Mouse (Mus musculus) forebrain, embryonic 14.5 days (tissue): Measurements from ENCODE around the gene Mettl24. TPM values are rescaled to one million over a fixed set of nuclear protein-coding genes. Genes with fewer than 3 reads are reported as not detected.

Experiments
- ATAC-seq: fragments of 200-750 bp; cut with Nextera tagmentation; 2 replicates; pipeline ENCODE4 v1.8.0; 2017; ENCODE audit warnings: mild to moderate bottlenecking, moderate library complexity
- DNase-seq: peaks from one replicate; pipeline ENCODE4 v3.0.0-alpha.2; 2015; ENCODE audit warnings: low spot score
- H3K27ac ChIP-seq: fragments of 300-500 bp; sonication (generic); 2 replicates; pipeline ENCODE4 v1.5.1; 2014; ENCODE audit warnings: low read depth, mild to moderate bottlenecking, control low read depth, low read length, moderate library complexity
- H3K27me3 ChIP-seq: fragments of 300-500 bp; sonication (generic); replicated peaks from 2 replicates; pipeline ENCODE4 v1.6.1; 2014; ENCODE audit warnings: low read length, control low read depth, mixed read lengths; ENCODE audit not compliant: control insufficient read depth, insufficient read depth
- H3K36me3 ChIP-seq: fragments of 300-500 bp; sonication (generic); 2 replicates; pipeline ENCODE4 v1.6.1; 2014; ENCODE audit warnings: low read length, control low read depth; ENCODE audit not compliant: control insufficient read depth, insufficient read depth
- H3K4me1 ChIP-seq: fragments of 300-500 bp; sonication (generic); 2 replicates; pipeline ENCODE4 v1.6.1; 2014; ENCODE audit warnings: antibody characterized with exemption, low read length, control low read depth; ENCODE audit not compliant: control insufficient read depth, insufficient read depth
- H3K4me2 ChIP-seq: fragments of 300-500 bp; sonication (generic); 2 replicates; pipeline ENCODE4 v1.6.1; 2014; ENCODE audit warnings: mild to moderate bottlenecking, control low read depth, low read length
- H3K4me3 ChIP-seq: fragments of 300-500 bp; sonication (generic); 2 replicates; pipeline ENCODE4 v1.5.1; 2014; ENCODE audit warnings: low read depth, low read length, control low read depth
- H3K9ac ChIP-seq: fragments of 300-500 bp; sonication (generic); 2 replicates; pipeline ENCODE4 v1.6.1; 2014; ENCODE audit warnings: mild to moderate bottlenecking, low read length, control low read depth, moderate library complexity
- H3K9me3 ChIP-seq: fragments of 300-500 bp; sonication (generic); replicated peaks from 2 replicates; pipeline ENCODE4 v1.6.1; 2016; ENCODE audit warnings: low read length, control low read depth, mixed read lengths; ENCODE audit not compliant: control insufficient read depth
- WGBS: fragments of 180-500 bp; shearing (Covaris S2); extraction: QIAGEN DNeasy Blood & Tissue Kit; methylation state at CpG from one replicate; pipeline ENCODE4 v1.1.7; 2014; 5-methylcytosine and 5-hydroxymethylcytosine counted together
- polyA plus RNA-seq: library from polyadenylated mRNA; unstranded; fragments of >200 nt; fragmentation: Nextera tagmentation; extraction: Ambion mirVana; gene quantifications from 2 replicates; pipeline ENCODE4 v1.2.1, GENCODE M21; 2014

Gene Mettl24
- polyA plus RNA-seq, 1 experiment from 2014 or later, result 0.29 TPM

GRCm38 (mm10) chr10:40688266-40688665 is 5.2 kb downstream of the Mettl24 start:
- ATAC-seq (no peak), DNase-seq (no peak)
- Histone ChIP-seq H3K4me3 (no peak overlapping the region), H3K4me1 (peaks cover 6% of the 10 kb centered on the region; the same call in 1 of the 2 replicates), H3K27ac (no peak overlapping the region), H3K36me3 (no peaks in the 10 kb centered on the region), H3K27me3 (no peaks in the 10 kb centered on the region), H3K9me3 (no peaks in the 10 kb centered on the region), H3K9ac (no peak overlapping the region), H3K4me2 (no peak overlapping the region)
- WGBS, result 74% methylated on average over 6 of the region's 6 CpGs

DNA sequence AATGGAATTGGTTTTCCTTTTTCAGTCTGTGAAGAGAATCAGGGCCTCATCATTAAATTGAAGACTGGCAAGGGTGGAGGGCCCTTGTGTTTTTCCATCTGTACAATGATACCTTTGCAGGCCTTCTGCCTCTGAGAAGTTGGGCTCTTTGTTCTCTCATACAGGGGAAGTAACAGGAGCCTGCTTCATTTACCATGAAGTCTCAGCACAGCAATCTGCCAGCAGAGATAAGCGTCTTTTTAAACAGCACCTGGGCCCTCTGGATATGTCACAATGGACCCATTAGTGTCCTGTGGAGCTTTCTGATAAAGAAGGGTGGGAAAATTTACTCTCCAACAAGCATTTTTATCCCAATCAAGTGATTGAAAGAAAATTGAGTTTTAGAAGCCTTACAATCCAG is 5.8 kb downstream of the Mettl24 start:
- Histone ChIP-seq H3K4me3 (no peak overlapping the region), H3K36me3 (no peaks in the 10 kb centered on the region), H3K9me3 (no peaks in the 10 kb centered on the region), H3K4me2 (no peak overlapping the region), H3K27me3 (no peaks in the 10 kb centered on the region), H3K27ac (no peak overlapping the region), H3K9ac (no peak overlapping the region), H3K4me1 (0 out of 2 replicates have a peak, but pooled peaks cover under 1% of the 10 kb centered on the region)
- 12% methylated on average over 1 of the region's 1 CpGs for WGBS
- no peak for DNase-seq
- no peak for ATAC-seq

- WGBS, result 88% methylated on average over 4 of the region's 4 CpGs
- H3K4me3 ChIP-seq, result no peak overlapping the region
- ATAC-seq, result no peak
- H3K4me2 ChIP-seq, result no peak overlapping the region
- no peak overlapping the region for H3K27ac ChIP-seq
- no peaks in the 10 kb centered on the region for H3K27me3 ChIP-seq
- H3K36me3 ChIP-seq, result no peaks in the 10 kb centered on the region
- no peaks in the 10 kb centered on the region for H3K4me1 ChIP-seq
- H3K9me3 ChIP-seq, result no peaks in the 10 kb centered on the region
- H3K9ac ChIP-seq, result no peak overlapping the region
- DNase-seq, result no peak
Measured at GRCm38 (mm10) chr10:40698652-40699051, 15.6 kb downstream of the Mettl24 start.

GRCm38 (mm10) chr10:40711127-40711526 is 28.0 kb downstream of the Mettl24 start:
- no peak overlapping the region for H3K4me2 ChIP-seq
- 88% methylated on average over 7 of the region's 7 CpGs for WGBS
- H3K4me1 ChIP-seq, result no peaks in the 10 kb centered on the region
- no peak overlapping the region for H3K27ac ChIP-seq
- no peak for ATAC-seq
- no peaks in the 10 kb centered on the region for H3K27me3 ChIP-seq
- H3K36me3 ChIP-seq, result no peaks in the 10 kb centered on the region
- no peaks in the 10 kb centered on the region for H3K9me3 ChIP-seq
- H3K4me3 ChIP-seq, result no peak overlapping the region
- DNase-seq, result no peak
- H3K9ac ChIP-seq, result no peak overlapping the region

DNA sequence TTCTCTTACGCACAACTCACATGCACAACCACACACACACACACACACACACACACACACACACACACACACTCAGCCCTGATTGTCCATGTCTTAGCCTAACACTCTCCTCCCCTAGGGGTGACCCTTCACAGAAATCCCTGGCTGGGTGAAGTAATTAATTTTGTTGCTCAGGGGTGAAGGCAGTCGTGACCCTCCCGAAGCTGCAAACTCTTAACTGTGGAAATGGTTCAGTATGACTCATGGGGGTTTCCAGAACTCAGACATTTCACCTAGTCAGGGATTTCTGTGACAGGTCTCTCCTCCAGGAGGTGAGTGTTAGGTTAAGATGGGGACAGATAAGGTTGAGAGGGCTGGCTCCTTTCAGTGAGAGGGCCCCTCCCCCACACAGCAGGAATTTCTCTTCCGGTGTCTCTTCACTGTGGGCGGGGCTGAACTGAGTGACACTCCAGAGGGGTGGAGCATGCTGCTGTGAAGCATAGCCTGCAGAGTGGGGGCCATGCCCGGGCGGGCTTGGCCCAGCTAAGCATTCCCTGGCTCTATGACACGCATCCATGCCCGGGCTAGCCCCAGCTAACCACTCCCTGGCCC is 30.0 kb downstream of the Mettl24 start:
- Histone ChIP-seq H3K4me1 (no peaks in the 10 kb centered on the region), H3K9ac (no peak overlapping the region), H3K36me3 (no peaks in the 10 kb centered on the region), H3K4me3 (no peak overlapping the region), H3K27me3 (no peaks in the 10 kb centered on the region), H3K27ac (no peak overlapping the region), H3K9me3 (no peaks in the 10 kb centered on the region), H3K4me2 (no peak overlapping the region)
- no peak for DNase-seq
- 50% methylated on average over 9 of the region's 9 CpGs for WGBS
- no peak; the same call in 1 of the 2 replicates for ATAC-seq

DNA sequence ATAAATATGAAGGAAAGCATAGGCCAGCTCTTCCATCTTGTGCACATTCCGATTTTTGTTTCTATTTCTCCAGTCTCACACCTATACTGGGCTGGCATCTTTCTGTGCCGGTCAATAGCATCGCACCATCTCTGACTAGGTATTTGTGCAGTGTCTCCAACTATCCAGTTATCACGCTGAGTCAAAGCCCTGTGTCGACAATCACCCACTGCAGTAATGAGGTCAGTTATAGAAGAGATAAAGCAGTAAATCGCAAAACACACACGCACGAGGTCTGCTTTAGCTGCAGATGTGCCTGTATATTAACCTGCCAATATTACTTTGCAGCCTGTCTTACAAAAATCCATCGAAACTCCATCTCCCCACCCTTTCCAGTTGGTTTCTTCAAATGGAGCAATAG is 30.7 kb downstream of the Mettl24 start:
- Histone ChIP-seq H3K27ac (no peak overlapping the region), H3K27me3 (no peaks in the 10 kb centered on the region), H3K4me2 (no peak overlapping the region), H3K4me1 (no peaks in the 10 kb centered on the region), H3K36me3 (no peaks in the 10 kb centered on the region), H3K9ac (no peak overlapping the region), H3K4me3 (no peak overlapping the region), H3K9me3 (no peaks in the 10 kb centered on the region)
- no peak for ATAC-seq
- no peak for DNase-seq
- WGBS, result 93% methylated on average over 9 of the region's 9 CpGs

GRCm38 (mm10) chr10:40715151-40715550 is 32.1 kb downstream of the Mettl24 start:
- H3K9ac ChIP-seq, result no peak overlapping the region
- H3K36me3 ChIP-seq, result no peaks in the 10 kb centered on the region
- H3K27ac ChIP-seq, result no peak overlapping the region
- no peak overlapping the region for H3K4me3 ChIP-seq
- H3K4me1 ChIP-seq, result no peaks in the 10 kb centered on the region
- no peaks in the 10 kb centered on the region for H3K27me3 ChIP-seq
- WGBS, result 94% methylated on average over 4 of the region's 4 CpGs
- no peak overlapping the region for H3K4me2 ChIP-seq
- H3K9me3 ChIP-seq, result no peaks in the 10 kb centered on the region
- ATAC-seq, result no peak
- no peak for DNase-seq

DNA sequence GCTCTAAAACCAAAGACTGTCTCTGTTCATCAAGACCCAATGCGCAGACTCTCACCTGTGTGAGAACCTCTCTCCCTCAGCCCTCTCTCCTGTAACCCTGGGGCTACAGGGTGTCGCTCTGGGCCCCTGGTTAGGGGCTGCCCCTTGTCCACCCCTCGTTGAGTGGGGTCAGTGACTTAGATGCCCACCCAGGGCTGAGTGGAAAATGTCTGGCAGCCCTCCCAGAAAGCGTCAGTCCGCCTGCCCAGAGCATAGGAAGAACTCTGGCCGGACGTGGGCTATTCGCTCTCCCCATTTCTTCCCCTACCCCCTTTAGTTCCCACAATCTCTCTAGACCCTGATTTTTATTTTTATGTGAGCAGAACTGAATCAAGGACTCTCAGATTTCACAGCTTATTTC is 33.2 kb downstream of the Mettl24 start:
- DNase-seq (no peak), ATAC-seq (no peak)
- no peaks in the 10 kb centered on the region for H3K36me3 ChIP-seq
- no peaks in the 10 kb centered on the region for H3K4me1 ChIP-seq
- no peaks in the 10 kb centered on the region for H3K27me3 ChIP-seq
- H3K9me3 ChIP-seq, result no peaks in the 10 kb centered on the region
- no peak overlapping the region for H3K27ac ChIP-seq
- no peak overlapping the region for H3K4me2 ChIP-seq
- H3K9ac ChIP-seq, result no peak overlapping the region
- 76% methylated on average over 8 of the region's 8 CpGs for WGBS
- no peak overlapping the region for H3K4me3 ChIP-seq

DNA sequence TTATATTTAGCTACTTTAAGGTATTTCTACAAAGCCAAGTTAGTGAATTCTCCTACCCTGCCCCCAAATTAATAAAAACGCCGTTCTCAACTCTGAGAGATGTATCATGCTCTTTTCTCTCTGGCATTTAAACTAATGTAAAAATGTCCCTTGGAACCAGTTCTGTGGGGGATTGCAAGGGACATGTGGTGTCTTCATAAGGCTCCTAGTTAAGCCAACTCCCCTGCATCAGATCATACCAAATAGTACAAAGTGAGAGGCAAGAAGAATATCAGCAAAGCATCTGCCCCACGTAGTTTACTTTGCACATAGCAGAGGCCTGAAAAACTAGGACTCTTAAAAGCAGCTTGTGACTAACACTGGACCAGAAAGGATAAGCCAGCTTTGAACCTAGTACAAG is 33.6 kb downstream of the Mettl24 start:
- ATAC-seq (no peak), DNase-seq (no peak)

More for the DNA sequence above, 33.6 kb downstream of the Mettl24 start:
- H3K36me3 ChIP-seq, result no peaks in the 10 kb centered on the region
- H3K9ac ChIP-seq, result no peak overlapping the region
- H3K9me3 ChIP-seq, result no peaks in the 10 kb centered on the region
- no peaks in the 10 kb centered on the region for H3K27me3 ChIP-seq
- no peak overlapping the region for H3K4me2 ChIP-seq
- no peak overlapping the region for H3K4me3 ChIP-seq
- WGBS, result 92% methylated on average over 3 of the region's 3 CpGs
- H3K4me1 ChIP-seq, result no peaks in the 10 kb centered on the region
- no peak overlapping the region for H3K27ac ChIP-seq
